Mouse (Mus musculus) thymus, postnatal 36 days (tissue): Measurements from ENCODE around the gene Kctd21.

Experiments
- DNase-seq, 2 experiments: peaks; one replicate each; pipeline ENCODE4 v3.0.0; 2022; ENCODE audit warnings: mixed read lengths in 2 of 2

Gene Kctd21

GRCm38 (mm10) chr7:97349438-97349837 is 17.3 kb downstream of the Kctd21 start:
- DNase-seq, result no peak

- DNase-seq, result no peak
Observed at GRCm38 (mm10) chr7:97350891-97351290, 18.8 kb downstream of the Kctd21 start.

- no peak for DNase-seq
Observed at GRCm38 (mm10) chr7:97351792-97352513, 19.8 kb downstream of the Kctd21 start.

- DNase-seq, result no peak
Observed at GRCm38 (mm10) chr7:97353356-97353755, 21.2 kb downstream of the Kctd21 start.

GRCm38 (mm10) chr7:97355068-97355841 is 23.1 kb downstream of the Kctd21 start:
- no peak for DNase-seq

- DNase-seq, result no peak
Observed at GRCm38 (mm10) chr7:97356253-97356652, 24.1 kb downstream of the Kctd21 start.

GRCm38 (mm10) chr7:97356875-97357276 is 24.7 kb downstream of the Kctd21 start:
- no peak for DNase-seq

- DNase-seq, result no peak
Observed at GRCm38 (mm10) chr7:97357840-97358239, 25.7 kb downstream of the Kctd21 start.

- no peak for DNase-seq
Observed at GRCm38 (mm10) chr7:97358347-97358746, 26.2 kb downstream of the Kctd21 start.

- no peak for DNase-seq
Observed at GRCm38 (mm10) chr7:97360166-97360565, 28.0 kb downstream of the Kctd21 start.

GRCm38 (mm10) chr7:97360955-97361354 is 28.8 kb downstream of the Kctd21 start:
- DNase-seq, result no peak

- DNase-seq, result peak; percentile 37 to 55
Observed at GRCm38 (mm10) chr7:97361467-97361866, 29.3 kb downstream of the Kctd21 start.

- DNase-seq, result no peak
Observed at GRCm38 (mm10) chr7:97365887-97366286, 33.8 kb downstream of the Kctd21 start.

- DNase-seq, result no peak
Observed at GRCm38 (mm10) chr7:97375101-97375500, 43.0 kb downstream of the Kctd21 start.

GRCm38 (mm10) chr7:97375906-97376305 is 43.8 kb downstream of the Kctd21 start:
- no peak for DNase-seq

- no peak for DNase-seq
Observed at GRCm38 (mm10) chr7:97379304-97379703, 47.2 kb downstream of the Kctd21 start.

- no peak for DNase-seq
Observed at GRCm38 (mm10) chr7:97380500-97381123, 48.5 kb downstream of the Kctd21 start.

- DNase-seq, result no peak
Observed at GRCm38 (mm10) chr7:97382661-97383060, 50.5 kb downstream of the Kctd21 start.

- no peak for DNase-seq
Observed at GRCm38 (mm10) chr7:97383496-97384132, 51.5 kb downstream of the Kctd21 start.

- DNase-seq, result no peak
Observed at GRCm38 (mm10) chr7:97386106-97386805, 54.1 kb downstream of the Kctd21 start.

GRCm38 (mm10) chr7:97386806-97387370 is 54.8 kb downstream of the Kctd21 start:
- DNase-seq, result no peak

- DNase-seq, result peak; percentile 12 to 39
Observed at GRCm38 (mm10) chr7:97387561-97388147, 55.5 kb downstream of the Kctd21 start.
